Mouse (Mus musculus) hindbrain, embryonic 12.5 days (tissue): Measurements from ENCODE around the gene Aldh1l1. TPM values are rescaled to one million over a fixed set of nuclear protein-coding genes. Genes with fewer than 3 reads are reported as not detected.

ENCODE experiments used
- ATAC-seq: fragments of 200-750 bp; cut with Nextera tagmentation; 2 replicates; pipeline ENCODE4 v1.8.0; 2017; ENCODE audit warnings: moderate TSS enrichment; ENCODE audit not compliant: low FRiP score
- H3K27ac ChIP-seq: fragments of 300-500 bp; sonication (generic); 2 replicates; pipeline ENCODE4 v1.5.1; 2016; ENCODE audit warnings: mild to moderate bottlenecking
- H3K27me3 ChIP-seq: fragments of 300-500 bp; sonication (generic); 2 replicates; pipeline ENCODE4 v1.6.1; 2016; ENCODE audit warnings: mild to moderate bottlenecking
- H3K36me3 ChIP-seq: fragments of 300-500 bp; sonication (generic); 2 replicates; pipeline ENCODE4 v1.6.1; 2016; ENCODE audit warnings: mild to moderate bottlenecking
- H3K4me1 ChIP-seq: fragments of 300-500 bp; sonication (generic); 2 replicates; pipeline ENCODE4 v1.6.1; 2016
- H3K4me2 ChIP-seq: fragments of 300-500 bp; sonication (generic); replicated peaks from 2 replicates; pipeline ENCODE4 v1.6.1; 2016; ENCODE audit warnings: mild to moderate bottlenecking
- H3K4me3 ChIP-seq: fragments of 300-500 bp; sonication (generic); 2 replicates; pipeline ENCODE4 v1.5.1; 2016; ENCODE audit warnings: mild to moderate bottlenecking
- H3K9ac ChIP-seq: fragments of 300-500 bp; sonication (generic); 2 replicates; pipeline ENCODE4 v1.6.1; 2016; ENCODE audit warnings: mild to moderate bottlenecking, moderate library complexity
- H3K9me3 ChIP-seq: fragments of 300-500 bp; sonication (generic); replicated peaks from 2 replicates; pipeline ENCODE4 v1.6.1; 2016; ENCODE audit warnings: mild to moderate bottlenecking
- WGBS: fragments of 180-500 bp; shearing (Covaris S2); methylation state at CpG from one replicate; pipeline ENCODE4 v1.1.7; 2016; 5-methylcytosine and 5-hydroxymethylcytosine counted together
- polyA plus RNA-seq: library from polyadenylated mRNA; unstranded; fragments of >200 nt; fragmentation: Nextera tagmentation; extraction: Ambion mirVana; gene quantifications from 2 replicates; pipeline ENCODE4 v1.2.1, GENCODE M21; 2016

Aldh1l1 gene
- polyA plus RNA-seq, 1 experiment from 2014 or later, result 19.4 TPM

DNA sequence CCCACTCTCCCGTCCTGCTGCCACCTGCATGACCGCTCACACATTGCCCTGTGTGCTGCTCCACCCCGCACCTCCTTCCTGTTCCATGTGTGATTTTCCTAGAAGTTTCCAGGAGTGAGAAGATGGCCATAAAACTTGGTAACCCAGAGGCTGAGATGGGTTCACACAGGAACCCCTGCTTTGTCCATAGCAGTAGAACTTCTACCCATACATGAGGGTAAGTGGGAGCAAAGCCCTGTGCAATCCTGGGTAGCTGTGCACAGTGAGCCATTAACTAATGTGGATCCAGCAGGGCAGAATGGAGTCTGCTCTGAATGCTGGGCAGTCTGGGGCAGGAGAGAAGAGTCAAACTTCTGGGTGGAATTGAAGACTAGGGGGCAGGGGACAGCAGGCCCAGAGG is 8.3 kb downstream of the Aldh1l1 start:
- WGBS, result 88% methylated on average over 3 of the region's 3 CpGs
- H3K4me1 ChIP-seq, result peaks cover 7% of the 10 kb centered on the region

GRCm38 (mm10) chr6:90495282-90495912 is 9.2 kb downstream of the Aldh1l1 start:
- H3K4me3 ChIP-seq, result no peak overlapping the region
- H3K27ac ChIP-seq, result no peak overlapping the region
- no peaks in the 10 kb centered on the region for H3K27me3 ChIP-seq
- no peak overlapping the region for H3K9ac ChIP-seq
- H3K9me3 ChIP-seq, result no peaks in the 10 kb centered on the region
- no peaks in the 10 kb centered on the region for H3K36me3 ChIP-seq
- 64% methylated on average over 6 of the region's 7 CpGs for WGBS
- H3K4me1 ChIP-seq, result peaks cover 9% of the 10 kb centered on the region
- peak; percentile 75 for ATAC-seq
- no peak overlapping the region for H3K4me2 ChIP-seq

More for the DNA sequence above, 8.3 kb downstream of the Aldh1l1 start:
- Histone ChIP-seq H3K27ac (no peak overlapping the region), H3K27me3 (no peaks in the 10 kb centered on the region), H3K4me2 (no peak overlapping the region), H3K4me3 (no peak overlapping the region), H3K9ac (no peak overlapping the region), H3K9me3 (no peaks in the 10 kb centered on the region), H3K36me3 (no peaks in the 10 kb centered on the region)
- no peak for ATAC-seq

DNA sequence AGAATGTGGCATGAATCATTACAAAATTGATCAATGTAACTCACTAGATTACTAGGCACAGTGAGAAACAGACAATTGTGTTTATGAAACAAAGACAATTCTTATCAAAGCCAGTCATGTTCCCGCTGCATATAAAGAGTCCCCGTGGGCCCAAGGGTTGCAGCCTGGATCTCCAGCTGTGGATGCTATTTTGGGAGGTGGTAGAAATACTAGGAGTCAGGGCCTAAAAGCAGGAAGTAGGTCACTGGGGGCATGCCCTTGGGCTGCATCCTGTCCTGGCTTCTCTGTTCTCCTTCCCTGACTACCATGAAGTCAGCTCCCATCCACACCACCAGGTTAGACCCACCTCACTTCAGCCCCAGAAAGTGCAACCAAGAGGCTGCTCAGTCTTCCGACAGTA is 10.0 kb downstream of the Aldh1l1 start:
- H3K9me3 ChIP-seq, result no peaks in the 10 kb centered on the region
- H3K27me3 ChIP-seq, result no peaks in the 10 kb centered on the region
- peaks cover 9% of the 10 kb centered on the region for H3K4me1 ChIP-seq
- H3K4me2 ChIP-seq, result no peak overlapping the region
- H3K4me3 ChIP-seq, result no peak overlapping the region
- 63% methylated on average over 3 of the region's 3 CpGs for WGBS
- H3K36me3 ChIP-seq, result no peaks in the 10 kb centered on the region
- no peak overlapping the region for H3K27ac ChIP-seq
- ATAC-seq, result no peak
- no peak overlapping the region for H3K9ac ChIP-seq

DNA sequence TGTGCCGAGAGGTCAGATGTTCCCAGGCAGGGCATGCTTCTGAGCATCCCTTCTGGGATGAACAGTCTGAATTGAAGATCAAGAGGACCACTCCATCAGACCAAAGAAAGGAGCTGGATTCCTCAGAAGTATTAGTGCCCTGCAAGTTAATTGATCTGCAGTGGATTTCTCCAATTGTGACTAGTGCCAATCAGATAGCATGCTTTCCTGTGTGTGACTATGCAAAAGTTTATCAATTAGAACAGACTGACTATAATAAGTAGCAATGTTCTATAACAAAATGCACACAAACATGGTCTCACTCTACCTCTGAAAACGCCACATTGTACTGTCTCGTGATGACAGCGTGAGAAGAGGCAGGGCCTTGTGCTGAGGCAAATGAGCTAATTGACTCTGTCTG is 13.3 kb downstream of the Aldh1l1 start:
- ATAC-seq, result no peak
- Histone ChIP-seq H3K9me3 (no peaks in the 10 kb centered on the region), H3K4me1 (peaks cover 9% of the 10 kb centered on the region), H3K27me3 (no peaks in the 10 kb centered on the region), H3K9ac (no peak overlapping the region), H3K4me2 (no peak overlapping the region), H3K36me3 (no peaks in the 10 kb centered on the region), H3K4me3 (no peak overlapping the region), H3K27ac (no peak overlapping the region)
- WGBS, result 61% methylated on average over 4 of the region's 4 CpGs

GRCm38 (mm10) chr6:90501222-90501940 is 15.2 kb downstream of the Aldh1l1 start:
- H3K27me3 ChIP-seq, result no peaks in the 10 kb centered on the region
- H3K4me3 ChIP-seq, result no peak overlapping the region
- no peak overlapping the region for H3K4me2 ChIP-seq
- WGBS, result 79% methylated on average over 8 of the region's 8 CpGs
- no peaks in the 10 kb centered on the region for H3K9me3 ChIP-seq
- no peak for ATAC-seq
- no peaks in the 10 kb centered on the region for H3K36me3 ChIP-seq
- H3K4me1 ChIP-seq, result 0 out of 2 replicates have a peak, but pooled peaks cover 2% of the 10 kb centered on the region
- no peak overlapping the region for H3K9ac ChIP-seq
- H3K27ac ChIP-seq, result no peak overlapping the region

DNA sequence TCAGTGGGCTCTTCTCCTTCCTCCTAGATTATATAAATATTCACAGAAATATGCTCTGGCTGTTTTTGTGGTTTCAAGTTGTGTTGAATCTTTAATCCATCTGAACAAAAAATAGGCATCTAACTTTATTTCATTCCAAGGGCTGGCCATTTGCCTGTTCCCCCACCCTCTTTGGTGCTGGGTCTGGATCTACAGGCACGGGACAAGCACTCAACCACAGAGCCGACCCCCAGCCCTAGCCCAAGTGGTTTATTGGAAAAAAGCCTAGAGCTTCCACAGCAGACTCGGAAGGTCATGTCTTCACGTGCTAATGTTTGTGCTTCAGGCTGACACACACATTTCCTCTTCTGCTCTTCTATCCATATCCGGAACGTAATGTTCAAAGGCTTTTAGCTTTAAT is 19.7 kb downstream of the Aldh1l1 start:
- WGBS, result 75% methylated on average over 6 of the region's 6 CpGs
- no peak for ATAC-seq

DNA sequence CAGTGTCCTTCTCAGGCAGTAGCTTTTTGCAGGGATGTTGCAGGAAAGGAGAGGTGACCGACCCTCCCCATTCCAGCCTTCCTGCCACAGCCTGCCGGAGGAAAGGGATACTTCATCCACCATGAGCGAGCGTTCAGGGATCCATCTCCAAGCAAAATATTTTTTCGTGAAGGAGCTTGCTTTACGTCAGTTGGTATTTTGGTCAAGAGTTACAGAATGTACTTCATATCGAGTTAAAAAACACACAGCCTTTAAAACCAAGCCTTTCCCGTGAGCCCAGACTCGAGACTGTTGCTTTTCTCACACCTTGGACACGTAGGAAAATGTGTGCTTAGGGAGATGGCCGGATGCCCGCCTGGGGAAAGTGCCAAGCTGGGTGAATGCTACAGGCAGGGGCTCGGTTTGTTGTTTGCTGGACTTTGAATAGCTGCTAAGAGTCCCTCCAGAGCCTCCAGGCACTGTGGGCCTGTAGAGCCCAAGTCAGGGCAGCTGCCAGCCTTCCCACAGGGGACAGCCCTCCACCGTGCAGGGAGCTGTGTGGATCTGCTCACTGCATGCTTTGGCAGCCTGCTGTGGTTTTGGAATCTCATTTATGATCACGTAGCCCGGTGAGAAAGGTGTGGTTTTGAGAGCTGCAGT is 20.6 kb downstream of the Aldh1l1 start:
- Histone ChIP-seq H3K4me3 (no peak overlapping the region), H3K27ac (peak overlapping the region; percentile 61; the same call in 1 of the 2 replicates), H3K9ac (no peak overlapping the region), H3K36me3 (no peaks in the 10 kb centered on the region), H3K4me1 (peaks cover 22% of the 10 kb centered on the region), H3K27me3 (no peaks in the 10 kb centered on the region), H3K9me3 (no peaks in the 10 kb centered on the region), H3K4me2 (no peak overlapping the region)
- WGBS, result 61% methylated on average over 16 of the region's 16 CpGs
- no peak for ATAC-seq

More for the DNA sequence above, 19.7 kb downstream of the Aldh1l1 start:
- Histone ChIP-seq H3K27me3 (no peaks in the 10 kb centered on the region), H3K36me3 (no peaks in the 10 kb centered on the region), H3K9ac (no peak overlapping the region), H3K4me3 (no peak overlapping the region), H3K27ac (0 out of 2 replicates have a peak overlapping the region, but pooled peaks have one; percentile 61), H3K9me3 (no peaks in the 10 kb centered on the region), H3K4me2 (no peak overlapping the region), H3K4me1 (peaks cover 22% of the 10 kb centered on the region)

DNA sequence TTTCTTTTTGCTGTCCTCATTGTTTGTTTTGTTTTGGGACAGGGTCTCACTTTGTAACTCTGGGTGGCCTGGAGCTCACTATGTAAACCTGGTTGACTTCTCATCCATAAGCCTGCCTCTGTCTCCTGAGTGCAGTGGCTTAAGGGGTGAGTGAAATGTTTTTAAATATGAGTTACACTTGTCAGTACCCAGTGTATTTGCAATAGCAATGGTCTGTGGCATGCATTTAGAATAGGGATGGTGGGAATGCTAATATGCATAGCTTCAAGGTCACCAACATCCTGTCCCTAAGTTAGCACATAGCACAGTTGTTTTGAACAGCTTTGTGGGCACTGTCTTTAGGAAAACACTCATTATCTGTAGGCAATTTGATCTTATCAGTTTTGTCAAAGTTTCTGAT is 21.2 kb downstream of the Aldh1l1 start:
- Histone ChIP-seq H3K9me3 (no peaks in the 10 kb centered on the region), H3K4me2 (no peak overlapping the region), H3K27me3 (no peaks in the 10 kb centered on the region), H3K36me3 (no peaks in the 10 kb centered on the region), H3K4me1 (peaks cover 22% of the 10 kb centered on the region), H3K9ac (no peak overlapping the region), H3K4me3 (no peak overlapping the region), H3K27ac (peak overlapping the region; percentile 61; the same call in 1 of the 2 replicates)
- no peak for ATAC-seq

DNA sequence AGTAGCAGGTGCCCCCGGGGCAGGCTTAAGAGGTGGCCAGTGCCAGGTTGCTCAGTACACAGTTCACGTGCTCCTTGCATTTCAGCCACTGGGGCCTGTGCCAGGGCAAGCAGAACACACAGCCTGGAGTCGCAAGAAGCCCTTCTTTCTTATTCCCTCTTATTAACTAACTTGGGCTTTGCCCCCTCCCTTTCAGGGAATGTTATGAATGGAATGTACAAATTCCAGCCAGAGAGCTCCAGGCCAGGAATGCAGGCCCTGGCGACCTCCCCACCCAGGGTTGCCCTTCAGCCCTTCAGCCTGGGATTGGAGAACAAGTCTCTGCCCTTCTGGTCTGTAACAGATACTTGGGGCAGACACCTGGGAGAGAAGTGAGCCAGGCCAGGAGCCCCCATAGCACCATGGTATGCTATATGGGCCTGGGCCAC is 22.0 kb downstream of the Aldh1l1 start:
- 33% methylated on average over 4 of the region's 4 CpGs for WGBS

DNA sequence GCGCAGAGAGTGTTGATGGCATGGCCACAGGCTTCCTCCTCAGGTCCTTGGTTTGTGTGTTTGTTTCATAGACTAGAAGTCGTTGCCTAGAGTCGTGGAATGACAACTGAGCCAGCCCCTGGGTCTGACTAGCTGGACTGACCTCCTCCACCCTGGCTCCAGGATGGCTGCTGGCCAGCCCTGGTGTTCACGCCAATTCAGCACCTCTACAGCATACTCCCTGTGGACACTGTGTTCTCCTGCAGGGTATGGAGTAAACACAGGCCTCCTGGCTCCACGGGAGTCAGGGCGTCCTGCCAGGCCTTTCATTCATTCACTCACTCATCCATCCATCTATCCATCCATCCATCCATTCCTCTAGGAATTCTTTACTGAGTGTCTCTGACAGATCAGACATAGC is 22.9 kb downstream of the Aldh1l1 start:
- 60% methylated on average over 6 of the region's 6 CpGs for WGBS
- Histone ChIP-seq H3K27ac (no peak overlapping the region), H3K27me3 (no peaks in the 10 kb centered on the region), H3K4me3 (no peak overlapping the region), H3K4me1 (peaks cover 22% of the 10 kb centered on the region), H3K9me3 (no peaks in the 10 kb centered on the region), H3K4me2 (no peak overlapping the region), H3K36me3 (no peaks in the 10 kb centered on the region), H3K9ac (no peak overlapping the region)
- ATAC-seq, result no peak

More for the DNA sequence above, 22.0 kb downstream of the Aldh1l1 start:
- Histone ChIP-seq H3K27me3 (no peaks in the 10 kb centered on the region), H3K27ac (0 out of 2 replicates have a peak overlapping the region, but pooled peaks have one; percentile 4), H3K4me2 (no peak overlapping the region), H3K4me3 (no peak overlapping the region), H3K9me3 (no peaks in the 10 kb centered on the region), H3K36me3 (no peaks in the 10 kb centered on the region), H3K4me1 (peaks cover 22% of the 10 kb centered on the region), H3K9ac (no peak overlapping the region)
- 0 out of 2 replicates have a peak, but pooled peaks have one; percentile 46 for ATAC-seq

DNA sequence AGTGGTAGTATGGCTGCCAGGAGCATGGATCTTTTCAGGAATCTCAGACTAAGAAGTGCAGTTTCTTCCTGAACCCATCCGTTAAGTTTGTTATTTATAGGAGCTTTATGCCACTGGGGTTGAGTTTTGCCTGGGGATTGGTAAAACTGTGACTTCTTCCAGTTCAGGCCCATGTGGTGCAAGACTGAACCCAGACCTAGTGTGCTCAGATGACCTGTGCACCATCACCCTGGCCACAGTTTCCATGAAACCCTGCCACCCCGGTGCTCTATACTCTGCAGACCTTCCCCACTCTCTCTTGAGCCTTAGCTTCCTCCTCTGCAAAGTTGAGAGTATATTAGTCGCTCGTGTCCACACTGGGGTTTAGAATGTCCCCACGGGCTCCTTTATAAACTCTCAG is 26.2 kb downstream of the Aldh1l1 start:
- no peak for ATAC-seq
- no peaks in the 10 kb centered on the region for H3K9me3 ChIP-seq
- H3K9ac ChIP-seq, result no peak overlapping the region
- no peak overlapping the region for H3K4me3 ChIP-seq
- 91% methylated on average over 5 of the region's 5 CpGs for WGBS
- peaks cover 17% of the 10 kb centered on the region for H3K4me1 ChIP-seq
- H3K4me2 ChIP-seq, result no peak overlapping the region
- H3K36me3 ChIP-seq, result no peaks in the 10 kb centered on the region
- H3K27ac ChIP-seq, result no peak overlapping the region
- H3K27me3 ChIP-seq, result no peaks in the 10 kb centered on the region

DNA sequence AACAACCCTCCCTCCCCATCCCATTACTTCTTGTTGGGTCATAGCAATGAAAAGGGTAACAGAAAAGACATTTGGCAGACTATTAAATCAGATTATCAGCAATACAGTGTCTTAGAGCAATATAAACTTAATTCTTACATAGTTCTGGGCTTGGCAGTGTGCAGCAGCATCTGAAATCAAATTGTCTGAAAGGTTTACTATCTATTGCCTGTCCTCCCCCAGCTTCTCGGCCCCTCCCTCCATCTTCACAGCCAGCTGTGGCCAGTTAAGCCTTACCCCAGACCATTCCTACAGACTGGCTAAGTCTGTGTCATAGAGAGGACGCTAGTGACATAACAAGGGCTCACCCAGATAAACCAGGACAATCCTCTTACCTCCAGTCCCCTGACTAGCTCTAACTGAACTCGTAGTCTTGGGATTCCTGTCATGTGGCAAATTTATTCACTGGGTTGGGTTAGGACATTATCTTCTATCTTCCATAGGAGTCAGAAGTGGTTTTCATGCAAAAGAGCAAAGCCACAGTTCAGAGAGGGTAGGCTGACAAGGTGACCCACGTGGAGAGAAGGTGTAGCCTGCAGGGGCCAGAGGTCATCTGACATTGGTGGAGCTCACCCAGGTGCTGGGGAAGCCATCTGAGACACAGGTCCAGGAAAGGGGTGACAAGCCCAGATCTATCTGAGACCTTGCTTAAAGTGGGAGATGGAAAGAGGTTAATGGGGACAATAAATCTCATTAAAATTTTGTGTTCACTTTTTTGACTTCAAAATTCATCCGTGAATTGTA is 27.0 kb downstream of the Aldh1l1 start:
- peaks cover 9% of the 10 kb centered on the region for H3K4me1 ChIP-seq
- H3K9ac ChIP-seq, result no peak overlapping the region
- no peak overlapping the region for H3K4me2 ChIP-seq
- no peak overlapping the region for H3K27ac ChIP-seq
- H3K36me3 ChIP-seq, result no peaks in the 10 kb centered on the region
- no peaks in the 10 kb centered on the region for H3K9me3 ChIP-seq
- H3K27me3 ChIP-seq, result no peaks in the 10 kb centered on the region
- no peak for ATAC-seq
- WGBS, result 78% methylated on average over 5 of the region's 5 CpGs
- no peak overlapping the region for H3K4me3 ChIP-seq
